Mouse (Mus musculus): ENCODE data around the gene Peli3. TPM values are rescaled to one million over a fixed set of nuclear protein-coding genes. Genes with fewer than 3 reads are reported as not detected.

The Peli3 gene
- polyA plus RNA-seq (2014; fragmentation: Illumina TruSeq; extraction: RNeasy Lipid Tissue Mini Kit (QIAGEN cat#74804); ENCODE audit: low read depth, low replicate concordance): 0.42 TPM

GRCm38 (mm10) chr19:4942551-4943252 is at the start of gene Peli3:
Gene Peli3 (minus strand): TSS chr19:4943127.

GRCm38 (mm10) chr19:4990256-4990625 is 47.3 kb upstream of the Peli3 start, which contains the start of gene Npas4:
Gene Npas4 (minus strand): TSS chr19:4990316.

DNA sequence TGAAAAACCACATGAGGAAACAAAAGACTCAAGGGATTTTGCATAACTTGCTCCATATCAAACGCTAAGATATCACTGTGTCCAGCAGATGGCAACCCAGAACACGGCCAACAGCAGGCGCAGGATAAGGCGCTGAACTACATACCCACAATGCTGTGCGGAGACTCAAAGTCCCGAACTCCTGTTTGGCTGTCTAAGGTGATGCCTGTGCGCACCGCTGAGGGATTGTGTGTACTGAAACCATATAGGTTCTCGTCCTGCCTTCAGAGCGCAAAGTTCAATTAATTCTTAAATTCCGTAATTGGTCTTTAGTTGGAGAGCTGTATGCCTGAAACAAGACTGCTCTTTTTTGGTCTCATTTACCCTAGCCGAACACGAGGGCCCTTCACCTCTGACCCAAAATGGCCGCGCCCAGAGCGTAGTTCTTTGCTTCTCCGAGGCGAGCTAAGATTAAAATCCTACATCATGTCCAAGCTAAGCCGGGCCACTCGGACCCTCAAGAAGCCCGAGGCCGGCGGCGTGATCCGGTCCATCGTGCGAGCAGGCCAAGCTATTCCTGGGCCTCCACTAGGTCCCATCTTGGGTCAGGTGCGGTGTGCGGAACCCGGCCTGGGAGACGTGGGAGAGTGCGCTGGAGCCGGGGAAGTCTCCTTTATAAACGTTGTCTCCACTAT is 19.1 kb upstream of the Peli3 start, which contains the start of gene Mrpl11:
TSS of gene Mrpl11 (plus strand) at position 220 of the 674 bp plus-strand sequence.

DNA sequence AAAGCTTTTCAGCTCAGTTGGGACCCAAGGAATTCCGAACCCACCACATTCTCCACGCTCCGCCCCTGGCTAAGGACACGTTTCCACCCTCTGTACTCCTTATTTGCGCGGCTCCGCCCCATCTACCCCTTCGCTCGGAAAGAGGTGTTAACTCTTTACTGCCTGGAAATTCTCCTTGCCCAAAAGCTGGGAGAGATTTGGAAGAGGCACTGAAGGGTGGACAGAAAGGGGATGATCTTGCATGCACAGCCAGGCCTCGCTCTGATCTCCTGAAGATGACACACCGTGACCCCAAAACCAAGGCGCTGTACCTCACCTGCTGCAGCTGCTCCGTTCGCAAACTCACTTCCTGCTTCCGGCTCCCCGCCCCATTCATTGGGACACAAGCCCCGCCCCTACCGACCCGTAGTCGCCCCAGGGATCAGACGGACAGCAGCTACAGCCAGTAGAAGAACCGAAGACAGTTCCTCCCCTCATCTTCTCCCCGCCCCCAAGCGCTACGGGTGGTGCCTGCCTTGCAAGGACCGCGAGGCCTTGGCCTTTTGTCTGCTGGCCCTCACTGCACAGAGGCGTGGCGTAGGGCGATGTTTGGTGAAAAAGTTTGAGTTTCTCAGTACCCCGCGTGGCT is 14.9 kb downstream of the Peli3 start, which contains the start of gene Dpp3:
TSS of gene Dpp3 (minus strand) at position 384 of the 628 bp plus-strand sequence.

GRCm38 (mm10) chr19:4905979-4906794 is 36.7 kb downstream of the Peli3 start, which contains the start of gene Bbs1:
Gene Bbs1 (minus strand): TSS chr19:4906628.

Other genes with a start within 250 kb of the Peli3 start
- 0.19 TPM for gene Gm960, start 244.5 kb downstream of the Peli3 start, polyA plus RNA-seq (2014; fragmentation: Illumina TruSeq; extraction: RNeasy Lipid Tissue Mini Kit (QIAGEN cat#74804); ENCODE audit: low read depth, low replicate concordance)
- gene Sptbn2, start 232.0 kb downstream of the Peli3 start, polyA plus RNA-seq (2014; fragmentation: Illumina TruSeq; extraction: RNeasy Lipid Tissue Mini Kit (QIAGEN cat#74804); ENCODE audit: low read depth, low replicate concordance): 2.0 TPM
- gene Rbm4b, start 186.6 kb downstream of the Peli3 start, polyA plus RNA-seq (2014; fragmentation: Illumina TruSeq; extraction: RNeasy Lipid Tissue Mini Kit (QIAGEN cat#74804); ENCODE audit: low read depth, low replicate concordance): 11.6 TPM
- gene Rbm4, start 149.2 kb downstream of the Peli3 start, polyA plus RNA-seq (2014; fragmentation: Illumina TruSeq; extraction: RNeasy Lipid Tissue Mini Kit (QIAGEN cat#74804); ENCODE audit: low read depth, low replicate concordance): 5.6 TPM
- 14.7 TPM for gene Gm21992, start 131.5 kb downstream of the Peli3 start, polyA plus RNA-seq (2014; fragmentation: Illumina TruSeq; extraction: RNeasy Lipid Tissue Mini Kit (QIAGEN cat#74804); ENCODE audit: low read depth, low replicate concordance)
- 1.9 TPM for gene Rbm14, start 131.5 kb downstream of the Peli3 start, polyA plus RNA-seq (2014; fragmentation: Illumina TruSeq; extraction: RNeasy Lipid Tissue Mini Kit (QIAGEN cat#74804); ENCODE audit: low read depth, low replicate concordance)
- gene Ccs, start 103.8 kb downstream of the Peli3 start, polyA plus RNA-seq (2014; fragmentation: Illumina TruSeq; extraction: RNeasy Lipid Tissue Mini Kit (QIAGEN cat#74804); ENCODE audit: low read depth, low replicate concordance): 17.2 TPM
- not detected for gene Ccdc87, start 103.8 kb downstream of the Peli3 start, polyA plus RNA-seq (2014; fragmentation: Illumina TruSeq; extraction: RNeasy Lipid Tissue Mini Kit (QIAGEN cat#74804); ENCODE audit: low read depth, low replicate concordance)
- gene Ctsf, start 88.0 kb downstream of the Peli3 start, polyA plus RNA-seq (2014; fragmentation: Illumina TruSeq; extraction: RNeasy Lipid Tissue Mini Kit (QIAGEN cat#74804); ENCODE audit: low read depth, low replicate concordance): 13.0 TPM
- not detected for gene Actn3, start 65.2 kb downstream of the Peli3 start, polyA plus RNA-seq (2014; fragmentation: Illumina TruSeq; extraction: RNeasy Lipid Tissue Mini Kit (QIAGEN cat#74804); ENCODE audit: low read depth, low replicate concordance)
- gene Zdhhc24, start 64.5 kb downstream of the Peli3 start, polyA plus RNA-seq (2014; fragmentation: Illumina TruSeq; extraction: RNeasy Lipid Tissue Mini Kit (QIAGEN cat#74804); ENCODE audit: low read depth, low replicate concordance): 3.2 TPM
- gene Bbs1, start 36.5 kb downstream of the Peli3 start, polyA plus RNA-seq (2014; fragmentation: Illumina TruSeq; extraction: RNeasy Lipid Tissue Mini Kit (QIAGEN cat#74804); ENCODE audit: low read depth, low replicate concordance): 0.45 TPM
- gene Dpp3, start 14.8 kb downstream of the Peli3 start, polyA plus RNA-seq (2014; fragmentation: Illumina TruSeq; extraction: RNeasy Lipid Tissue Mini Kit (QIAGEN cat#74804); ENCODE audit: low read depth, low replicate concordance): 4.6 TPM
- 22.6 TPM for gene Mrpl11, start 19.0 kb upstream of the Peli3 start, polyA plus RNA-seq (2014; fragmentation: Illumina TruSeq; extraction: RNeasy Lipid Tissue Mini Kit (QIAGEN cat#74804); ENCODE audit: low read depth, low replicate concordance)
- gene Npas4, start 47.2 kb upstream of the Peli3 start, polyA plus RNA-seq (2014; fragmentation: Illumina TruSeq; extraction: RNeasy Lipid Tissue Mini Kit (QIAGEN cat#74804); ENCODE audit: low read depth, low replicate concordance): not detected
- gene Slc29a2, start 80.7 kb upstream of the Peli3 start, polyA plus RNA-seq (2014; fragmentation: Illumina TruSeq; extraction: RNeasy Lipid Tissue Mini Kit (QIAGEN cat#74804); ENCODE audit: low read depth, low replicate concordance): not detected
- 9.5 TPM for gene B4gat1, start 95.7 kb upstream of the Peli3 start, polyA plus RNA-seq (2014; fragmentation: Illumina TruSeq; extraction: RNeasy Lipid Tissue Mini Kit (QIAGEN cat#74804); ENCODE audit: low read depth, low replicate concordance)
- 0.69 TPM for gene AC124502.3, start 95.8 kb upstream of the Peli3 start, polyA plus RNA-seq (2014; fragmentation: Illumina TruSeq; extraction: RNeasy Lipid Tissue Mini Kit (QIAGEN cat#74804); ENCODE audit: low read depth, low replicate concordance)
- gene Brms1, start 98.2 kb upstream of the Peli3 start, polyA plus RNA-seq (2014; fragmentation: Illumina TruSeq; extraction: RNeasy Lipid Tissue Mini Kit (QIAGEN cat#74804); ENCODE audit: low read depth, low replicate concordance): 1.6 TPM
- not detected for gene Rin1, start 107.4 kb upstream of the Peli3 start, polyA plus RNA-seq (2014; fragmentation: Illumina TruSeq; extraction: RNeasy Lipid Tissue Mini Kit (QIAGEN cat#74804); ENCODE audit: low read depth, low replicate concordance)
- gene Cd248, start 125.0 kb upstream of the Peli3 start, polyA plus RNA-seq (2014; fragmentation: Illumina TruSeq; extraction: RNeasy Lipid Tissue Mini Kit (QIAGEN cat#74804); ENCODE audit: low read depth, low replicate concordance): not detected
- gene Tmem151a, start 142.4 kb upstream of the Peli3 start, polyA plus RNA-seq (2014; fragmentation: Illumina TruSeq; extraction: RNeasy Lipid Tissue Mini Kit (QIAGEN cat#74804); ENCODE audit: low read depth, low replicate concordance): not detected
- gene Yif1a, start 145.4 kb upstream of the Peli3 start, polyA plus RNA-seq (2014; fragmentation: Illumina TruSeq; extraction: RNeasy Lipid Tissue Mini Kit (QIAGEN cat#74804); ENCODE audit: low read depth, low replicate concordance): 27.7 TPM
- gene Cnih2, start 155.4 kb upstream of the Peli3 start, polyA plus RNA-seq (2014; fragmentation: Illumina TruSeq; extraction: RNeasy Lipid Tissue Mini Kit (QIAGEN cat#74804); ENCODE audit: low read depth, low replicate concordance): not detected
- 7.5 TPM for gene Rab1b, start 163.9 kb upstream of the Peli3 start, polyA plus RNA-seq (2014; fragmentation: Illumina TruSeq; extraction: RNeasy Lipid Tissue Mini Kit (QIAGEN cat#74804); ENCODE audit: low read depth, low replicate concordance)
- 0.93 TPM for gene Klc2, start 175.4 kb upstream of the Peli3 start, polyA plus RNA-seq (2014; fragmentation: Illumina TruSeq; extraction: RNeasy Lipid Tissue Mini Kit (QIAGEN cat#74804); ENCODE audit: low read depth, low replicate concordance)